Mouse (Mus musculus): ENCODE measurements at regions not wholly inside any gene's neighbourhood (a gene's known extent, or its start where the extent isn't known, plus 50 kb on each side); places are given as distances from the start of the nearest gene placed in this dataset.
A peak's percentile ranks its signal among the peaks of the same experiment; 100 is the strongest.

GRCm38 (mm10) chr1:154076684-154077475, 124.1 kb upstream of the Zfp648 start:
- DNase-seq (ENCODE audit: extremely low spot score), result no peak

- DNase-seq (ENCODE audit: extremely low spot score), result no peak
These were observed 120.2 kb upstream of the Zfp648 start for GRCm38 (mm10) chr1:154080505-154081380.

- DNase-seq (ENCODE audit: extremely low spot score), result no peak
These were observed 114.8 kb upstream of the Zfp648 start for GRCm38 (mm10) chr1:154086145-154086544.

GRCm38 (mm10) chr1:154089815-154090214, 111.2 kb upstream of the Zfp648 start:
- no peak for DNase-seq (ENCODE audit: extremely low spot score)

GRCm38 (mm10) chr1:154090521-154091490, 110.2 kb upstream of the Zfp648 start:
- no peak for DNase-seq (ENCODE audit: extremely low spot score)

- no peak for DNase-seq (ENCODE audit: extremely low spot score)
These were observed 107.4 kb upstream of the Zfp648 start for GRCm38 (mm10) chr1:154093549-154093948.

GRCm38 (mm10) chr1:154094357-154094756, 106.6 kb upstream of the Zfp648 start:
- DNase-seq (ENCODE audit: extremely low spot score), result no peak

GRCm38 (mm10) chr1:154096113-154096512, 104.9 kb upstream of the Zfp648 start:
- DNase-seq (ENCODE audit: extremely low spot score), result no peak

GRCm38 (mm10) chr1:154096911-154097310, 104.1 kb upstream of the Zfp648 start:
- no peak for DNase-seq (ENCODE audit: extremely low spot score)

- no peak for DNase-seq (ENCODE audit: extremely low spot score)
These were observed 103.3 kb upstream of the Zfp648 start for GRCm38 (mm10) chr1:154097656-154098055.

- no peak for DNase-seq (ENCODE audit: extremely low spot score)
These were observed 100.4 kb upstream of the Zfp648 start for GRCm38 (mm10) chr1:154100556-154100955.

GRCm38 (mm10) chr1:154101433-154101832, 99.6 kb upstream of the Zfp648 start:
- no peak for DNase-seq (ENCODE audit: extremely low spot score)

- no peak for DNase-seq (ENCODE audit: extremely low spot score)
These were observed 98.8 kb upstream of the Zfp648 start for GRCm38 (mm10) chr1:154102191-154102590.

- DNase-seq (ENCODE audit: extremely low spot score), result peak; percentile 10
These were observed 98.0 kb upstream of the Zfp648 start for GRCm38 (mm10) chr1:154102871-154103596.

- DNase-seq (ENCODE audit: extremely low spot score), result no peak
These were observed 97.4 kb upstream of the Zfp648 start for GRCm38 (mm10) chr1:154103597-154103923.

GRCm38 (mm10) chr1:154104006-154104600, 96.9 kb upstream of the Zfp648 start:
- no peak for DNase-seq (ENCODE audit: extremely low spot score)

- DNase-seq (ENCODE audit: extremely low spot score), result no peak
These were observed 96.2 kb upstream of the Zfp648 start for GRCm38 (mm10) chr1:154104779-154105178.

GRCm38 (mm10) chr1:154112500-154112899, 88.5 kb upstream of the Zfp648 start:
- DNase-seq (ENCODE audit: extremely low spot score), result no peak

- no peak for DNase-seq (ENCODE audit: extremely low spot score)
These were observed 87.5 kb upstream of the Zfp648 start for GRCm38 (mm10) chr1:154113291-154114050.

GRCm38 (mm10) chr1:154116188-154116710, 84.7 kb upstream of the Zfp648 start:
- no peak for DNase-seq (ENCODE audit: extremely low spot score)
